Mouse (Mus musculus) T-helper 1 cell (primary cell): Measurements from ENCODE around the gene Ogfr.

Experiments
- in situ Hi-C: fragments of 300-600 bp; cut with MboI, MseI; formaldehyde crosslinking; loops from one replicate; pipeline ENCODE4 v1.15.1; 2025; ENCODE audit warnings: high pct_unique_total_duplicates

Gene Ogfr

GRCm38 (mm10) chr2:180589123-180589831 is at the start of gene Ogfr:
TSS of gene Ogfr (plus strand) at chr2:180589245.
- in situ Hi-C loops, result no loop called here

- in situ Hi-C loops, result no loop called here
Measured at GRCm38 (mm10) chr2:180543675-180544074, 45.4 kb upstream of the Ogfr start.

DNA sequence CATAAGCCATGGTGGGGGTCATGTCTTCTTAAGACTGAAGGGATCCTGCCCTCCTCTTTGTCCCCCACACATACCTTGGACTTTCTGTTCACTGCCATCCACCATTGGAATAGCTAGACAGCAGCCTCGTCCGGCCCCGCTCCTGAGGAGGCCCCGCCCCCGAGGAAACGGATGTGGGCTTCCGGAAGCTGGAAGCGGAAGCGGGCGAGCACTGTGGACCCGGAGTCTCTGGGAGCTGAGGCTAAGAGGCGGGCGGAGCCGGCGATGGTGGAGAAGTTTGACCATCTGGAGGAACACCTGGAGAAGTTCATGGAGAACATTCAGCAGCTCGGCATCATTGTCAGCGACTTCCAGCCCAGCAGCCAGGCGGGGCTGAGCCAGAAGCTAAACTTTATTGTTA is 44.0 kb upstream of the Ogfr start:
- in situ Hi-C loops, result no loop called here

GRCm38 (mm10) chr2:180547384-180548106 is 41.5 kb upstream of the Ogfr start:
- in situ Hi-C loops, result no loop called here

DNA sequence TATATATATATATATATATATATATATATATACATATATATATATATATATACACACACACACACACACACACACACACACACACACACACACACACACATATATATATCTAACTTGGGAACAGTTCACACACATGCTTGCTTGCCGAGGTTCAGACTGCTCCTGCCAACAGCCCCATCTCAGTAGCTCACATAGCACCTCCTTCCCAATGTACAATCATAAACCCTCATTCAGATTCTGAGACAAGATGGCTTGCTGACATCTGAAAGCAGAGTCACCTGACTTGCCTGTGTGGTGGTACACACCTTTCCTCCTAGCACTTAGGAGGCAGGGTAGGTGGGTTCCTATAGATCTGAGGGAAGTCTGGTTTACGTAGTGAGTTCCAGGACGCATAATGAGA is 36.7 kb upstream of the Ogfr start:
- in situ Hi-C loops, result no loop called here

DNA sequence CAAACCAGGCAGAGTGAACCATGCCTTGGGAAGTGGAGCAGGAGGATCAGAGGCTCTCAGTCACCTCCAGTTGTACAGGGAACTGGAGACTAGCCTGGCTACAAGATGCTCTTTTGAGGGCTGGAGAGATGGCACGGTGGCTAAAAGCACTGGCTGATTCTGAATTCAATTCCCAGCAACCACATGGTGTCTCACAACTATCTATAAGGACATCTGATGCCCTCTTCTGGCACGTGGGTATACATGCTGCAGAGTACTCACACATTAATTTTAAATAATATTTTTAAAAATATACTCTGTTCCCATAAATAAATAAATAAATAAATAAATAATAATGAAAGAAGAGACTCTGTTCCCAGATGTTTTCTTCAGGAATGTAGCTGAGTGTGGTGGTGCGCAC is 33.8 kb upstream of the Ogfr start:
- in situ Hi-C loops, result loop anchor here (5.0 kb wide), 1 partner anchor 203 kb away; no protein-coding TSS in a partner anchor

DNA sequence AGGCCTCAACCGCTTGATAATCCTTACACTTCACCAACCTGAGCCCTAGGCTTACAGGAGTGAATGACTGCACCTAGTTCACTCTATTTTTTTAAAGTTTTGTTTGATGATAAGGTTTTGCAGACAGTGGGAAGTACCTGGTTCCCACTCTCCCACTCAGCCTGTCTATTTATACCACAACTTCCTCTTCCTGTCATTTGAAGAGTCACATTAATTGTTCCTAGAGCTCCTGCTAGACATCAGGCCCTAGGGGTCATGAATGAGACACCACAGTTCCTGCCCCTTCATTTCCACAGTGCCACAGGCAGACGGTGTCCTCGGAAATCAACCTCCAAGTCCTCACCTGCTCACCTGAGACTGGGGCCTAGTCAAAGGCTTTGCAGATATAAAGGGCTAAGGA is 32.6 kb upstream of the Ogfr start:
- in situ Hi-C loops, result loop anchor here (5.0 kb wide), 1 partner anchor 204 kb away; no protein-coding TSS in a partner anchor

DNA sequence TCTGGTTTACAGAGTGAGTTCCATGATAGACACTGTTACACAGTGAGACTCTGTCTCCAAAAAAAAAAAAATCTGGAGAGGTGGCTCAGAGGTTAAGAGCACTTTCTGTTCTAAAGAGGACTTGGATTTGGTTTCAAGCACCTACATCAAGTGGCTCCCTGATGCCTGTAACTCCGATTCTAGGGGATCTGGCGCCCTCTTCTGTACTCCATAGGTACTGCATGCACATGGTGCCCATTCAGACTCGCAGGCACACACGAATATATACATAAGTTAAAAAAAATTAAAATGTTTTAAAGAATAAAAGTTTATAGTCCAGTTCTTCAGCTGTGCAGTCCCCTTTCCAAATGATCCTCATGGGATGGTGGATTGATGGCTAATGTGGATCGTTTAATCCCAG is 28.8 kb upstream of the Ogfr start:
- in situ Hi-C loops, result no loop called here

DNA sequence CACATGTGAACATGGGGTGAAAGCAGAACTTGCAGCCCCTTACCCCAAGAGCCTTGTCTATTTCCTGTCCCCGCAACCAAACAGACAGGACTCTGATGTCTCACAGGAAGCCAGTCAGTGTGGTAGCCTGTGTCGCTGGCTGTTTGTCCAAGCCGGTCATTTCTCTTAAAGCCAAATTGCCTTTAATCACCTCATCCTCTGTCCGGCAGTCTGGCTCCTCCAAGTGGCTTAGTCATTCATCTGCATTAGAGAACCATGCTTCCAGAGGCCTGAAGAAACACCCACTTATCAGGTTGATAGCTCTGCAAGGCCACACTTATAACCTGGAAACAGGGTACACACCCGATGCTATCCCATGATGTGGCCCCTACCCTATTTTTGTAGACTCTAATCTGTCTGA is 26.9 kb upstream of the Ogfr start:
- in situ Hi-C loops, result no loop called here

- in situ Hi-C loops, result no loop called here
Measured at GRCm38 (mm10) chr2:180563296-180563695, 25.7 kb upstream of the Ogfr start.

DNA sequence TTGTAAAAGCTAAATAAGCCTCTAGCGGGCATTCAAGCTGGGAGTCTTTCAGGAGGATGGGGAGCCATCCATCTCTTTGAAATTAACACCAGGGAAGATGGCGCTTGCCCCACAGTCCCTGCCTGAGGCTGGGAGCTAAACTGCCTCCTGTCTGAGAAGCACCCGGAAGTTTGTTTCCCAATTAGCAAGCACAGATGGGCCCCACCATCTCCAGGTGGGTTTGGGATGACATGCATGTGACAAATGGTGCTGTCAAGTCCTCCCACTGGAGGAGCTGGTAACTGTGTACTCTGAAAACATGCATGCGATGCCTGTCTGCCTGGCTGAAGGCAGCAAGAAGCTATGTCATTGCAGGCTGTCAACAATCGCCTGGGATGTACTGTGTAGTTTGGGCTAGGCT is 25.2 kb upstream of the Ogfr start:
- in situ Hi-C loops, result no loop called here

GRCm38 (mm10) chr2:180566240-180566913 is 22.7 kb upstream of the Ogfr start:
- in situ Hi-C loops, result no loop called here

- in situ Hi-C loops, result no loop called here
Measured at GRCm38 (mm10) chr2:180569028-180569643, 19.9 kb upstream of the Ogfr start.

DNA sequence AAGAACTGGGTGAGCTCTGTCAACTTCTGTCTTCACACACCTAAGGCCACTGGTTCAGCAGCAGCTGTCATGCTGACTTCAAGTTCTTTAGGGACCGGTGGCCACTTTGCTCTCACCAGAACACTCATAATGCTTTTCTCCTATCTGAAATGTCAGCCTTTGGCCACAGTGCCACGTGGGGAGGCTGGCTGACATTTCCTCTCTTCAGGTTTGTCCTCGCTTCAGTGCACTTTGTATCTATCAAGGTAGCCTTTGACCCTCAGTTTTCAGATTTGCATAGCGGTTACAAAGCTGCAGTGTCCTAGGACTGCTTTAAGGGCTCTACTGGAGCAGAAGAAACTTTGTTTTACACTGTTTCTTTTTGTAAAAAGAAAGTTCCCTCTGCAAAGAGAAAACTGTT is 12.6 kb upstream of the Ogfr start:
- in situ Hi-C loops, result loop anchor here (10.0 kb wide), 1 partner anchor 178 kb away; no protein-coding TSS in a partner anchor

DNA sequence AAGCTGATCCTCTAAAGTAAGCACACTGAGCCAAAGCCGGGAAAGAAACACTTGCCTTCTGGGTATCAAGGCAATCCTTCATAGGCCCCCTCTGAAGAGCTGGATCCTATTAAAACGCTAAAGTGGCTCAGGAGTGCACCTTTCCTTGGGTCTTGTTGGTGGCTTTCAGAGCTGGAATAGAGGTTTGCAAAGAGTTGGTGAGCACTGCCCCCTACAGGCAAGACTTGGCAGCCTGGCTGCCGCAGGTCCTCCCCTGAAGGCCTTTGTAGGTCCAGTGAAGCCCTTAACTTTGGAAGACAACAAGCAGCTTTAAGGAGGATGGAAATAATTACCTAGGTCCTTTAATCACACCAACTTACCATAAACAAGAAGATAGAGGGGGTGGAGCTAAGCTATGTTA is 10.4 kb upstream of the Ogfr start:
- in situ Hi-C loops, result loop anchor here (10.0 kb wide), 1 partner anchor 176 kb away; no protein-coding TSS in a partner anchor

DNA sequence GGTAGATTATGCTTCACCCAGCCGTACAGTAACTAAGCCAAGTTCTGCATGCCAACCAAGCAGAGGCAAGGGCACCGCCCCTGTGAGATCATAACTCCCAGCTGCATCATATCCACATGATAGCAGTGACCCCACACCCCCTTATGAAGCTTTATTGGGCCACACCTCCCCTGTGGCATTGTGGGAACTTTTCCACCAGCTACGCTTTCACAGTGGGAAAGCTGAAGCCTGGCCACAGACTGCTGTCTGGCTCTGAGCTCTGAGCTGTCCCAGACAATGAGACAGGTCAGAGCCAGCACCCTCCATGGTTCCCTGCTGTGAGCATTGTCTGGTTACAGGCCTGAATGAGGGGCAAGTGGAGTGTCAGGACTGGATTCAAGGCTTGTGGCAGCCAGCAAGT is 8.0 kb upstream of the Ogfr start, which contains the start of gene Mrgbp:
Gene Mrgbp, plus strand, starts transcription at position 303 of the 400 bp plus-strand sequence.
- in situ Hi-C loops, result no loop called here

DNA sequence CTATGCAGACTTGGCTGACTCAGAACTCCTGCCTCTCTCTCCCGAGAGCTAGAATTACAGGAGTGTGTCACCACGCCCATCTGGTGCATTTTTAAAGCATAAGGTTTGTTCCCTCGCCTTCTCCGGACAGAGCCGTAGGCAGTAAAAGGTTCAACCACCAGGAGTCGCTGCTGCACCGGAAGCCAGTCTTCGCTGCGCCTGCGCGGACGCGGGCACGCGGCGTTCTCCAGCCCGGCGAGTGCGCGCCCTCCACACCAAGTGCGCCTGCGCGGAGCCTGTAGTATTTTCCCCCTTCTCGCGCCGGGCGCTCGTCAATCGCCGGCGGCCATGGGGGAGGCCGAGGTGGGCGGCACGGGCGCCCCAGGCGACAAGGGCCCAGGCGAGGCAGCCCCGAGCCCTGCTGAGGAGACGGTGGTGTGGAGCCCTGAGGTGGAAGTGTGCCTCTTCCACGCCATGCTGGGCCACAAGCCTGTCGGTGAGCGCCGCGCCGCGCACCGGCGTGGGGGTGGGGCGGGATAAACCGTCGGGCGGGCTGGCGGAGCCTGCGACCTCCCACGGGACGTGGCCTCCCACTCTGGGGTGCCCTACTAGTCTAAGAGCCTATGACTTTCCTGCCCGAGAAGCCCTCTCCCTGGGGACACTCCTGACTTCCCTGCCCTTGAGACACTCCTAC is 6.4 kb upstream of the Ogfr start:
- in situ Hi-C loops, result no loop called here

DNA sequence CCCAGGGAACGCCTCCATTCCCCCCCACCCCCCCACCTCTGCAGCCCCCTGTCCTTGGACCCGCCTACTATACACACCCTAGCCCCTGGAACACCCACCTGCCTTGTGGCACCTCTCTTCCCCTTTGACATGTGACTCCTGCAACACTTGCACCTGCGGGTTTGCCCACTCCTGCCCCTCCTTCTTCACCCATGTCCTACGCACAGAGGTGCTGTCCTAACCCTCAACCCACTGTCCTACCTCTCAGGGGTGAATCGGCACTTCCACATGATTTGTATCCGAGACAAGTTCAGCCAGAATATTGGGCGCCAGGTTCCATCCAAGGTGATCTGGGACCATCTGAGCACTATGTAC is 5.9 kb upstream of the Ogfr start:
- in situ Hi-C loops, result no loop called here

DNA sequence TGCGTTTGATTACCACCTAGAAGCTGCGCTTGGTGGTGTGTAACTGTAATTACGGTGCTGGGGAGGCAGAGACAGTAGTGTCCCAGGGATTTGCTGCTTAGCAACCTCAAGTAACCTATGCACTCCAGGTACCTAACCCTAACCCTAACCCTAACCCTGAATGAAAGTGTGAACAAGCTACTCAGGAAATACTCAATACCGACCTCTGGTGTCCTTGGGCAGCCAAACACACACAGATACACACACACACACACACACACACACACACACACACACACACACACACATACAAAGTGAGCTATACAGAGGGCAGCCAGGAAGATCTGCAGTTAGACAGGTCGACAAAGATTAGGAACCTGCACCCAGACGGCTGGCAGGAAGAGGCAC is 316 bp upstream of the Ogfr start:
- in situ Hi-C loops, result no loop called here

GRCm38 (mm10) chr2:180597490-180597889 is 8.4 kb downstream of the Ogfr start, which contains the start of gene Col9a3:
TSS of gene Col9a3 (plus strand) at chr2:180597790.
- in situ Hi-C loops, result no loop called here

DNA sequence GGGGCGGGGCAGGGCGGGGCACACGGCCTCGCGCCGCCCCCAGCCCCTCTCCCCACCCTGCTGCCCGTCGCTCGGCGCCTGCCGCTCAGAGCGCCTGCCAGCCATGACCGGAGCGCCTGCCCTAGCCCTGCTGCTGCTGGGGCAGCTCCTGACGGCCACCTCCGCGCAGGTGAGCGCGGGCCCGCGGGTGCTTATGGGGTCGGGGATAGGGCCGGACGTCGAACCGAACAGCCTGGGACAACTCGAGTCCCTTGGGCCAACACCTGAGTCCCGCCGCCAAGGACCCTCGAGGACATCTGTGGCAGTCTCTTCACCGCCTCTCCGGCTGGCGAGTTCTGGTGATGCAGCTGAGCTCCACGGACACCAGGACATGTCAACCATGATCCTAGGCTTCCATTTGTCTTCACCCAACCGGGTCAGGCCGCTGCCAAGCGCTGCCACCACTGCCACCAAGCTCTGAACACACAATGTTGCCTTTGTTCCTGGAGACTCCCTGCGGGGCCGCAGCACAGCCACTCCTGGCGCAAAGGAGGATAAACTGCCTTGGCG is 9.2 kb downstream of the Ogfr start:
- in situ Hi-C loops, result no loop called here
